Mouse (Mus musculus) liver, embryonic 14.5 days (tissue): Measurements from ENCODE around the gene Cacna1d. TPM values are rescaled to one million over a fixed set of nuclear protein-coding genes. Genes with fewer than 3 reads are reported as not detected.

Experiments used
- ATAC-seq: fragments of 200-750 bp; cut with Nextera tagmentation; 2 replicates; pipeline ENCODE4 v1.8.0; 2017; ENCODE audit warnings: moderate number of reproducible peaks, mild to moderate bottlenecking, moderate library complexity; ENCODE audit not compliant: insufficient read depth
- DNase-seq, 3 experiments: peaks; one replicate each; pipeline ENCODE4 v3.0.0-alpha.2; 2012 to 2013; ENCODE audit warnings: low read depth in 3 of 3, low spot score in 3 of 3
- H3K27ac ChIP-seq: fragments of 300-500 bp; sonication (generic); 2 replicates; pipeline ENCODE4 v1.5.1; 2014; ENCODE audit warnings: moderate library complexity, mild to moderate bottlenecking, control low read depth, inconsistent platforms
- H3K27me3 ChIP-seq: fragments of 300-500 bp; sonication (generic); 2 replicates; pipeline ENCODE4 v1.6.1; 2014; ENCODE audit warnings: mild to moderate bottlenecking, low read length, moderate library complexity; ENCODE audit not compliant: control insufficient read depth, insufficient read depth
- H3K36me3 ChIP-seq: fragments of 300-500 bp; sonication (generic); replicated peaks from 2 replicates; pipeline ENCODE4 v1.6.1; 2014; ENCODE audit warnings: low read depth; ENCODE audit not compliant: control insufficient read depth, insufficient read depth
- H3K4me1 ChIP-seq, 2 experiments: fragments of 200-500 bp in 1 of 2; fragments of 300-500 bp in 1 of 2; sonication (generic) in 1 of 2; replicated peaks; 2 replicates each; pipeline ENCODE4 v1.6.1; 2012 to 2014; ENCODE audit warnings: antibody characterized with exemption in 1 of 2, inconsistent platforms in 1 of 2, low read length in 1 of 2; ENCODE audit not compliant: control insufficient read depth in 2 of 2, insufficient read depth in 2 of 2
- H3K4me2 ChIP-seq: fragments of 300-500 bp; sonication (generic); 2 replicates; pipeline ENCODE4 v1.6.1; 2014; ENCODE audit warnings: low read depth, mild to moderate bottlenecking, control low read depth, moderate library complexity
- H3K4me3 ChIP-seq, 2 experiments: fragments of 200-500 bp in 1 of 2; fragments of 300-500 bp in 1 of 2; sonication (generic) in 1 of 2; 2 replicates each; pipeline ENCODE4 v1.5.1; 2012 to 2014; ENCODE audit warnings: low read depth in 2 of 2, low read length in 2 of 2, mild to moderate bottlenecking in 2 of 2, control low read depth in 1 of 2, inconsistent platforms in 1 of 2, moderate library complexity in 1 of 2; ENCODE audit not compliant: insufficient read depth in 1 of 2
- H3K9ac ChIP-seq: fragments of 300-500 bp; sonication (generic); replicated peaks from 2 replicates; pipeline ENCODE4 v1.6.1; 2014; ENCODE audit warnings: mild to moderate bottlenecking, control low read depth, moderate library complexity
- H3K9me3 ChIP-seq: fragments of 300-500 bp; sonication (generic); 2 replicates; pipeline ENCODE4 v1.6.1; 2016; ENCODE audit warnings: low read length, mixed read lengths; ENCODE audit not compliant: control insufficient read depth
- CTCF ChIP-seq: IDR thresholded peaks from 2 replicates; pipeline ENCODE4 v1.5.1; 2016; ENCODE audit warnings: antibody characterized with exemption, low read depth, control low read depth
- EP300 ChIP-seq: IDR thresholded peaks from 2 replicates; pipeline ENCODE4 v1.6.1; 2016; ENCODE audit warnings: antibody characterized with exemption, low read depth
- WGBS: fragments of 180-500 bp; shearing (Covaris S2); extraction: QIAGEN DNeasy Blood & Tissue Kit; methylation state at CpG from one replicate; pipeline ENCODE4 v1.1.7; 2014; ENCODE audit not compliant: insufficient replicate concordance; 5-methylcytosine and 5-hydroxymethylcytosine counted together
- polyA plus RNA-seq, 2 experiments: library from polyadenylated mRNA; depleted of rRNA in 1 of 2; stranded (reverse) in 1 of 2; unstranded in 1 of 2; fragments of >200 nt; fragmentation: Nextera tagmentation in 1 of 2; extraction: Ambion mirVana in 1 of 2; gene quantifications; 2 replicates each; pipeline versions ENCODE4 v1.2.1 to v1.2.3; 2012 to 2014

Cacna1d gene
- polyA plus RNA-seq, 2 experiments: 0.17 TPM

GRCm38 (mm10) chr14:30019792-30020575, 471.3 kb downstream of the Cacna1d start:
- DNase-seq: no peak
- Histone ChIP-seq H3K27me3 (no peaks in the 10 kb centered on the region; the same call in 1 of the 2 replicates), H3K27ac (no peak overlapping the region), H3K36me3 (no peaks in the 10 kb centered on the region), H3K9ac (no peak overlapping the region), H3K9me3 (no peaks in the 10 kb centered on the region), H3K4me3 (no peak overlapping the region), H3K4me1 (no peaks in the 10 kb centered on the region; a peak in 1 of 4 replicates), H3K4me2 (no peak overlapping the region)
- no peak for TF ChIP-seq EP300
- TF ChIP-seq CTCF: no peak
- WGBS: 48% methylated on average over 9 of the region's 9 CpGs
- ATAC-seq: no peak

GRCm38 (mm10) chr14:30019375-30019774, 471.9 kb downstream of the Cacna1d start:
- H3K4me3 ChIP-seq: no peak overlapping the region
- ATAC-seq: no peak
- no peak for DNase-seq
- TF ChIP-seq EP300 (no peak), CTCF (no peak)
- no peak overlapping the region for H3K27ac ChIP-seq
- H3K36me3 ChIP-seq: no peaks in the 10 kb centered on the region
- H3K27me3 ChIP-seq: no peaks in the 10 kb centered on the region; the same call in 1 of the 2 replicates
- H3K9me3 ChIP-seq: no peaks in the 10 kb centered on the region
- no peak overlapping the region for H3K9ac ChIP-seq
- H3K4me2 ChIP-seq: no peak overlapping the region
- 80% methylated on average over 8 of the region's 8 CpGs for WGBS
- no peaks in the 10 kb centered on the region; a peak in 1 of 4 replicates for H3K4me1 ChIP-seq

- Histone ChIP-seq H3K9ac (no peak overlapping the region), H3K4me3 (no peak overlapping the region), H3K36me3 (no peaks in the 10 kb centered on the region), H3K4me2 (no peak overlapping the region), H3K27me3 (no peaks in the 10 kb centered on the region; the same call in 1 of the 2 replicates), H3K4me1 (no peaks in the 10 kb centered on the region; a peak in 1 of 4 replicates), H3K27ac (no peak overlapping the region), H3K9me3 (no peaks in the 10 kb centered on the region)
- TF ChIP-seq CTCF (no peak), EP300 (no peak)
- ATAC-seq (no peak), DNase-seq (no peak)
- 71% methylated on average over 6 of the region's 6 CpGs for WGBS
Measured at GRCm38 (mm10) chr14:30018846-30019245, 472.4 kb downstream of the Cacna1d start.

DNA sequence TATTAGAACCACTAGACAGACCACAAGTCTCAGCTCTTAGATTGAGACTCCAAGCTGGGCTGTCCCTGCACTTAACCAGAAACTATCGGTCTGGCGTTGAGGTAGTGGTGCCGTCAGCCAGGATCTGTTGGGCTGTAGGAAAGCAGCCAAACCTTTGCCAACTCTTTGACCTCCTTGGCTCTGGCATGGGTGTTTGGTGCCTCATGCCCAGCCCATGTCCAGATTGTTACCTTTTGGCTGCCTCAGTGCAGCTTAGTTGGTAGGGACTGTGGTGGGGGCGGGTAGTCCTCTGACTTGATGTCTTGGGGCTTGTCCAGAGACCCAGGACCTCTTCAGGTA, 472.8 kb downstream of the Cacna1d start:
- Histone ChIP-seq H3K27ac (no peak overlapping the region), H3K36me3 (no peaks in the 10 kb centered on the region), H3K4me2 (no peak overlapping the region), H3K9ac (no peak overlapping the region), H3K4me3 (no peak overlapping the region), H3K27me3 (no peaks in the 10 kb centered on the region; the same call in 1 of the 2 replicates), H3K4me1 (no peaks in the 10 kb centered on the region; a peak in 1 of 4 replicates), H3K9me3 (no peaks in the 10 kb centered on the region)
- DNase-seq: no peak
- 68% methylated on average over 4 of the region's 4 CpGs for WGBS
- TF ChIP-seq CTCF (no peak), EP300 (no peak)
- no peak for ATAC-seq

DNA sequence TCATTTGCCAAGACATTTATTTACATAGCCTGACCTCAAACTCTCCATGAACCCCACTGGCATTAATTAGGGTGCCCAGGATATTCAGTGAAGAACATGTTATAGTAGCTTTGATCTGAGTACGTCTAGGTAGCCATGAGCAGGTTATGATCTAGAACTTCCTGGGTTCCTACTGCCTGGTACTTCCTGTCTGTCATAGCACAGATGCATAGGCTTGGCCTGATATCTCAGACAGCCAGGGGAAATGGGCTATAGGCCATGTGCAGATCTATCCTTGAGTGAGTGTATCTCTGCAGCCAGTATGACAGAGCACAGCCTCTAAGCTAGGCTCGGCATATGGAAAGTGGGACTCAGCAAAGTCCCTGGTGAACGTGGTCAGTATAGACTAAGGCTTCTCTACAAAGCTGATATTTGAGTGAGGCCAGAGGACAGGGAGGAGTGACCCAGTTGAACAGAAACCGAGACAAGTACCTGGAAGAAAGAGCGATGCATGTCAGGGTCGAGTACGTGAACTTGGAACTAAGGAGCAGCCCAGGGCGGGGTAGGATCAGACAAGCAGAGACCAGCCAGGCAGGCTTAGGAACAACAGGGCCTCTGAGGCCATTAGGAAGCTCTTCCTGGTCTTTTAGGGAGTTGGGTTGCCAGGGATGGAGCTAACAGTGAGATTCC, 473.3 kb downstream of the Cacna1d start:
- Histone ChIP-seq H3K4me1 (no peaks in the 10 kb centered on the region; a peak in 1 of 4 replicates), H3K4me2 (no peak overlapping the region), H3K9ac (no peak overlapping the region), H3K36me3 (no peaks in the 10 kb centered on the region), H3K27me3 (no peaks in the 10 kb centered on the region; the same call in 1 of the 2 replicates), H3K9me3 (no peaks in the 10 kb centered on the region), H3K27ac (no peak overlapping the region), H3K4me3 (no peak overlapping the region)
- TF ChIP-seq CTCF (no peak), EP300 (no peak)
- DNase-seq: no peak
- ATAC-seq: no peak
- 64% methylated on average over 8 of the region's 8 CpGs for WGBS
